Mouse (Mus musculus) ES-E14 (cell line): ENCODE results near the gene Abca13. TPM values are rescaled to one million over a fixed set of nuclear protein-coding genes. Genes with fewer than 3 reads are reported as not detected.

Experiments
- DNase-seq: peaks from one replicate; pipeline ENCODE4 v3.0.0-alpha.2; 2013; ENCODE audit warnings: low read depth, low spot score
- H3K27ac ChIP-seq: 2 replicates; pipeline ENCODE4 v1.5.1; 2012; ENCODE audit warnings: low read depth, mild to moderate bottlenecking, low read length, moderate library complexity, mixed read lengths; ENCODE audit not compliant: poor library complexity, insufficient read depth, severe bottlenecking
- H3K36me3 ChIP-seq: 2 replicates; pipeline ENCODE4 v1.6.1; 2012; ENCODE audit warnings: mild to moderate bottlenecking, low read length, moderate library complexity, mixed read lengths; ENCODE audit not compliant: control insufficient read depth, poor library complexity, insufficient read depth, severe bottlenecking
- H3K4me1 ChIP-seq, 2 experiments: fragments of 150-350 bp in 1 of 2; sonication (generic) in 1 of 2; 2 replicates each; pipeline ENCODE4 v1.6.1; 2012; ENCODE audit warnings: low read length in 2 of 2, mild to moderate bottlenecking in 1 of 2, mixed read lengths in 1 of 2; ENCODE audit not compliant: control insufficient read depth in 2 of 2, insufficient read depth in 2 of 2, poor library complexity in 1 of 2
- H3K4me3 ChIP-seq, 2 experiments: fragments of 150-350 bp in 1 of 2; sonication (generic) in 1 of 2; 2 replicates each; pipeline ENCODE4 v1.5.1; 2012; ENCODE audit warnings: low read length in 2 of 2, low read depth in 1 of 2, mild to moderate bottlenecking in 1 of 2, mixed read lengths in 1 of 2; ENCODE audit not compliant: insufficient read depth in 1 of 2, poor library complexity in 1 of 2, severe bottlenecking in 1 of 2
- H3K9ac ChIP-seq: 2 replicates; pipeline ENCODE4 v1.6.1; 2012; ENCODE audit warnings: low read depth, mild to moderate bottlenecking, low read length, mixed read lengths; ENCODE audit not compliant: poor library complexity, insufficient read depth, severe bottlenecking
- H3K9me3 ChIP-seq: fragments of 150-350 bp; sonication (generic); 2 replicates; pipeline ENCODE4 v1.6.1; 2012; ENCODE audit warnings: low read depth, mild to moderate bottlenecking, low read length; ENCODE audit not compliant: control insufficient read depth, insufficient read depth
- CHD2 ChIP-seq: IDR thresholded peaks from 2 replicates; pipeline ENCODE4 v1.6.1; 2014; ENCODE audit warnings: mild to moderate bottlenecking, low read depth, low read length, inconsistent platforms
- HCFC1 ChIP-seq: IDR thresholded peaks from 2 replicates; pipeline ENCODE4 v1.6.1; 2012; ENCODE audit warnings: low read length, inconsistent platforms, borderline replicate concordance; ENCODE audit not compliant: insufficient read depth
- MAFK ChIP-seq: IDR thresholded peaks from 2 replicates; pipeline ENCODE4 v1.6.1; 2014; ENCODE audit warnings: mild to moderate bottlenecking, low read depth, low read length, inconsistent platforms; ENCODE audit not compliant: insufficient read depth
- ZC3H11A ChIP-seq: IDR thresholded peaks from 2 replicates; pipeline ENCODE4 v1.6.1; 2012; ENCODE audit warnings: low read depth, mild to moderate bottlenecking, inconsistent platforms, low read length, borderline replicate concordance
- ZNF384 ChIP-seq: IDR thresholded peaks from 2 replicates; pipeline ENCODE4 v1.6.1; 2012; ENCODE audit warnings: low read depth, low read length, inconsistent platforms
- in situ Hi-C, 2 experiments: fragments of 600-800 bp; cut with MboI; formaldehyde crosslinking; loops; one replicate each; pipeline ENCODE4 v1.15.1; 2025; ENCODE audit warnings: low sequenced_read_pairs in 2 of 2, inconsistent platforms in 1 of 2; ENCODE audit not compliant: unreplicated experiment in 2 of 2
- total RNA-seq: library from RNA; depleted of rRNA; stranded (reverse); fragments of 300-350 nt; gene quantifications from 2 replicates; pipeline ENCODE4 v1.2.3, GENCODE M21; 2012

Gene Abca13
- total RNA-seq, 1 experiment = 0.62 TPM

DNA sequence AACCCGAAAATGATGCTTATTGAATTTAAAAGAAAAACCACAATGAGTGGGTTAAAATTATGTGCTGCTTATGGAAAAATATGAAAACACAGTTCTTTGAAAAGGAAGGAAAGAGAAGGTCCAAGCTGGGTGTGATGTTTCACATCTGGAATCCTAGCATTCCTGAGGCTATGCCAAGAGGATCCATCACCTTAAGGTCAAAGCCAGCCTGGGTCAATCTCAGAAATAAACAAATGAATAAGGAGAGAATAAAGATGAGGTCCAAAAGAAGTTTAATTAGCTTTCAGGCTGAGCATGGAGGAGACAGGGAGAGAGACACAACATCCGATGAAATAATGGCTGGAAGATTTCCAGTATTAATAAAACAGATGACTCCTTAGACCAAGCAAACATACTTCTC is 405.6 kb downstream of the Abca13 start:
- no peak for DNase-seq
- in situ Hi-C loops = no loop called here
- no peaks in the 10 kb centered on the region for H3K36me3 ChIP-seq
- no peaks in the 10 kb centered on the region for H3K9me3 ChIP-seq
- H3K4me1 ChIP-seq = no peaks in the 10 kb centered on the region
- H3K9ac ChIP-seq = no peak overlapping the region
- no peak overlapping the region for H3K27ac ChIP-seq
- TF ChIP-seq MAFK (no peak), ZNF384 (no peak), CHD2 (no peak), ZC3H11A (no peak), HCFC1 (no peak)
- no peak overlapping the region for H3K4me3 ChIP-seq

DNA sequence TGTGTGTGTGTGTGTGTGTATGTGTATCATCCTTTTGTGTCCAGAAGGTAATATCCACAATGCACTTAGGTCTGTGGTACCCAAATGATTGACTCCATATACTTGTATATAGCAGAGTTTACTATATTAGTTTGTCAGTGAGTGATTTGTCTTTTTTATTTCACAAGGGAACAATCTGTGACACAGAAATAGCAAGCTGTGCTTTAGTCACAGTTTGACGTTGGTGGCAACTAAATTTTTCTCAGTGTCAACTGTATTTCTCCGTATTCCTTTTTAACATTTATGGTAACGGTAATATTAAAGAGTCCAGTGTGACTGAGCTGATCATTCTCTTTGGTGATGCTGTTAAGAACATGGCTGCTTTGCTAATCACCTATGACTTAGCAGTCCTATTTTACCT is 409.4 kb downstream of the Abca13 start:
- DNase-seq = no peak
- in situ Hi-C loops = no loop called here
- no peak overlapping the region for H3K27ac ChIP-seq
- no peaks in the 10 kb centered on the region for H3K36me3 ChIP-seq
- H3K9ac ChIP-seq = no peak overlapping the region
- H3K9me3 ChIP-seq = no peaks in the 10 kb centered on the region
- no peak overlapping the region for H3K4me3 ChIP-seq
- no peaks in the 10 kb centered on the region for H3K4me1 ChIP-seq
- TF ChIP-seq ZC3H11A (no peak), MAFK (no peak), HCFC1 (no peak), ZNF384 (no peak), CHD2 (no peak)

DNA sequence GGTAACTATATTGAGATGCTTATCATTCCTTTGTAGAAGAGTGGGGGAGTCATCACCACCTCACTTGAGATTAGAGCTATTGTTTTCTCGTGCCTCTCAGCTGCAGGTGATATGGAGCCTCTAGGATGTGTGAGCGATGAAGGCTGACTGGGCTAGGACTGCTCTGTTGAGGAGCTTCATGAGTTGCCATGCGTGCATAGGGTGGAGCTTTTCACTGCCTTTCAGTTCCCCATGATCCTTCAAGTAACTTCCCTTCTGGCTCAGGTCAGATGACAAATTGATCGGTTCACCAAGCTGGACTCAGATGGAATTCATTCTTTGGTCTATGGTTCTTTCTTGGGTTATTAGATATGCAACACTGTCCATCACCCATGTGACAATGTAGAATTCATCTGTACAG is 410.4 kb downstream of the Abca13 start:
- H3K27ac ChIP-seq = no peak overlapping the region
- H3K4me1 ChIP-seq = no peaks in the 10 kb centered on the region
- no peak overlapping the region for H3K4me3 ChIP-seq
- DNase-seq = no peak
- TF ChIP-seq MAFK = no peak
- TF ChIP-seq HCFC1 = no peak
- TF ChIP-seq CHD2 = no peak
- no peak for TF ChIP-seq ZNF384
- TF ChIP-seq ZC3H11A = no peak
- no peaks in the 10 kb centered on the region for H3K36me3 ChIP-seq
- in situ Hi-C loops = no loop called here
- no peaks in the 10 kb centered on the region for H3K9me3 ChIP-seq
- no peak overlapping the region for H3K9ac ChIP-seq

DNA sequence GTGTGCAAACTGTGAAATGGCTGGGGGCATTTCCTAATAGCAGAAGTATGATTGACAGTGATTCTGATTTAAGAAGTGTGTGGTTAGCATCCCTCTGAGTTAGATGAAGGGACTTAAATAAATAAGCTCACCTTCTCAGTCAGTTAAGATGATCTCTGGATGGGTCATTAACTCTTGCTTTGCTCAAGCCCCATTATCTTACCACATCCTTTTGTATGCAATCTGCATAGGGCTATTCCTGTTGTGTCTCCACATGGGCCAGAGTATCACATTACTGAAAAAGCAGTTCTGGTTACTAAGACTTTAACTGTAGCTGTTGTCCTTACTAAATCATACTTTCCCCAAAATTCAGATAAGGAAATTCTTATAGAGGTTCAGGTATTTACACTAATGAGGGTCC is 416.5 kb downstream of the Abca13 start:
- no peak overlapping the region for H3K9ac ChIP-seq
- H3K36me3 ChIP-seq = no peaks in the 10 kb centered on the region
- no peak for TF ChIP-seq ZNF384
- TF ChIP-seq ZC3H11A = no peak
- TF ChIP-seq HCFC1 = no peak
- no peaks in the 10 kb centered on the region for H3K4me1 ChIP-seq
- in situ Hi-C loops = no loop called here
- no peak overlapping the region for H3K4me3 ChIP-seq
- no peak overlapping the region for H3K27ac ChIP-seq
- no peak for DNase-seq
- H3K9me3 ChIP-seq = no peaks in the 10 kb centered on the region

DNA sequence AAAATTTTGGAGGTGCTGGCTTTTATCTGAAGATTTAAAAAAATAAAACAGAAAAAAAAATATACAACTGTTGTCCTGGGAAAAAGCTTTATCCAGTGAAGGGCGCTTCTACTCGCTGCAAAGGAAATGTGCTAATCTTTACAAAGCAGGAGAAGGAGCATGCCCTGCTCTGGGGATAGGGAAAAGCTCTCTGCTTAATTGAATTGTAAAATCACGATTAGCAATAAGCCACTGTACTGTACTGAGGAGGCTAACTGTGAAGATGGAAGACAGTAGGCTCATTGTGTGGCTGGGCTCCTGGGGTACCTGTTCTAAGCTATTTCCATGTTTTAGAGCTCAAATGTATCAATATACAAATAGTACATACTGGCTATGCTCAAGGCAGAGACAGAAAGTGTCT is 417.3 kb downstream of the Abca13 start:
- H3K27ac ChIP-seq = no peak overlapping the region
- H3K36me3 ChIP-seq = no peaks in the 10 kb centered on the region
- no peaks in the 10 kb centered on the region for H3K9me3 ChIP-seq
- H3K9ac ChIP-seq = no peak overlapping the region
- TF ChIP-seq ZC3H11A (no peak), ZNF384 (no peak), MAFK (no peak), CHD2 (no peak), HCFC1 (no peak)
- H3K4me3 ChIP-seq = no peak overlapping the region
- DNase-seq = no peak
- no peaks in the 10 kb centered on the region for H3K4me1 ChIP-seq
- in situ Hi-C loops = no loop called here
